Mouse (Mus musculus) ES-E14 (cell line): ENCODE results near the gene Smad5. TPM values are rescaled to one million over a fixed set of nuclear protein-coding genes. Genes with fewer than 3 reads are reported as not detected.

Source experiments
- DNase-seq: peaks from one replicate; pipeline ENCODE4 v3.0.0-alpha.2; 2013; ENCODE audit warnings: low read depth, low spot score
- H3K27ac ChIP-seq: 2 replicates; pipeline ENCODE4 v1.5.1; 2012; ENCODE audit warnings: low read depth, mild to moderate bottlenecking, low read length, moderate library complexity, mixed read lengths; ENCODE audit not compliant: poor library complexity, insufficient read depth, severe bottlenecking
- H3K36me3 ChIP-seq: 2 replicates; pipeline ENCODE4 v1.6.1; 2012; ENCODE audit warnings: mild to moderate bottlenecking, low read length, moderate library complexity, mixed read lengths; ENCODE audit not compliant: control insufficient read depth, poor library complexity, insufficient read depth, severe bottlenecking
- H3K4me1 ChIP-seq, 2 experiments: fragments of 150-350 bp in 1 of 2; sonication (generic) in 1 of 2; 2 replicates each; pipeline ENCODE4 v1.6.1; 2012; ENCODE audit warnings: low read length in 2 of 2, mild to moderate bottlenecking in 1 of 2, mixed read lengths in 1 of 2; ENCODE audit not compliant: control insufficient read depth in 2 of 2, insufficient read depth in 2 of 2, poor library complexity in 1 of 2
- H3K4me3 ChIP-seq, 2 experiments: fragments of 150-350 bp in 1 of 2; sonication (generic) in 1 of 2; 2 replicates each; pipeline ENCODE4 v1.5.1; 2012; ENCODE audit warnings: low read length in 2 of 2, low read depth in 1 of 2, mild to moderate bottlenecking in 1 of 2, mixed read lengths in 1 of 2; ENCODE audit not compliant: insufficient read depth in 1 of 2, poor library complexity in 1 of 2, severe bottlenecking in 1 of 2
- H3K9ac ChIP-seq: 2 replicates; pipeline ENCODE4 v1.6.1; 2012; ENCODE audit warnings: low read depth, mild to moderate bottlenecking, low read length, mixed read lengths; ENCODE audit not compliant: poor library complexity, insufficient read depth, severe bottlenecking
- H3K9me3 ChIP-seq: fragments of 150-350 bp; sonication (generic); 2 replicates; pipeline ENCODE4 v1.6.1; 2012; ENCODE audit warnings: low read depth, mild to moderate bottlenecking, low read length; ENCODE audit not compliant: control insufficient read depth, insufficient read depth
- CHD2 ChIP-seq: IDR thresholded peaks from 2 replicates; pipeline ENCODE4 v1.6.1; 2014; ENCODE audit warnings: mild to moderate bottlenecking, low read depth, low read length, inconsistent platforms
- HCFC1 ChIP-seq: IDR thresholded peaks from 2 replicates; pipeline ENCODE4 v1.6.1; 2012; ENCODE audit warnings: low read length, inconsistent platforms, borderline replicate concordance; ENCODE audit not compliant: insufficient read depth
- MAFK ChIP-seq: IDR thresholded peaks from 2 replicates; pipeline ENCODE4 v1.6.1; 2014; ENCODE audit warnings: mild to moderate bottlenecking, low read depth, low read length, inconsistent platforms; ENCODE audit not compliant: insufficient read depth
- ZC3H11A ChIP-seq: IDR thresholded peaks from 2 replicates; pipeline ENCODE4 v1.6.1; 2012; ENCODE audit warnings: low read depth, mild to moderate bottlenecking, inconsistent platforms, low read length, borderline replicate concordance
- ZNF384 ChIP-seq: IDR thresholded peaks from 2 replicates; pipeline ENCODE4 v1.6.1; 2012; ENCODE audit warnings: low read depth, low read length, inconsistent platforms
- in situ Hi-C, 2 experiments: fragments of 600-800 bp; cut with MboI; formaldehyde crosslinking; loops; one replicate each; pipeline ENCODE4 v1.15.1; 2025; ENCODE audit warnings: low sequenced_read_pairs in 2 of 2, inconsistent platforms in 1 of 2; ENCODE audit not compliant: unreplicated experiment in 2 of 2
- total RNA-seq: library from RNA; depleted of rRNA; stranded (reverse); fragments of 300-350 nt; gene quantifications from 2 replicates; pipeline ENCODE4 v1.2.3, GENCODE M21; 2012

The Smad5 gene
- total RNA-seq, 1 experiment = 14.2 TPM

DNA sequence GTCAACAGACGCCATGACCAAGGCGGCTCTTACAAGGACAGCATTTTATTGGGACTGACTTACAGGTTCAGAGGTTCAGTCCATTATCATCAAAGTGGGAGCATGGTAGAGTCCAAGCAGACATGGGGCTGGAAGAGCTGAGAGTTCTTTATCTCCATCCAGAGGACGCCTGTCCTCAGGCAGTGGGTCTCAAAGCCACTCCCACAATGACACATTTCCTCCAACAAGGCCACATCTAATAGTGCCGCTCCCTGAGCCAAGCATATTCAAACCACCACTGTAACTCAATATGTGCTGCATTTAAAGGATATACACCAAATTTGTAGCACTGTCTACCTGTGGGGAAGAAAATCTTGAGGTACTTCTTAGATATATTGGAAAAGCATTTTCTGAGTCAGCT is 31.8 kb downstream of the Smad5 start:
- DNase-seq = no peak
- peaks cover 14% of the 10 kb centered on the region for H3K36me3 ChIP-seq
- TF ChIP-seq HCFC1 (no peak), ZNF384 (no peak), CHD2 (no peak), MAFK (no peak), ZC3H11A (no peak)

DNA sequence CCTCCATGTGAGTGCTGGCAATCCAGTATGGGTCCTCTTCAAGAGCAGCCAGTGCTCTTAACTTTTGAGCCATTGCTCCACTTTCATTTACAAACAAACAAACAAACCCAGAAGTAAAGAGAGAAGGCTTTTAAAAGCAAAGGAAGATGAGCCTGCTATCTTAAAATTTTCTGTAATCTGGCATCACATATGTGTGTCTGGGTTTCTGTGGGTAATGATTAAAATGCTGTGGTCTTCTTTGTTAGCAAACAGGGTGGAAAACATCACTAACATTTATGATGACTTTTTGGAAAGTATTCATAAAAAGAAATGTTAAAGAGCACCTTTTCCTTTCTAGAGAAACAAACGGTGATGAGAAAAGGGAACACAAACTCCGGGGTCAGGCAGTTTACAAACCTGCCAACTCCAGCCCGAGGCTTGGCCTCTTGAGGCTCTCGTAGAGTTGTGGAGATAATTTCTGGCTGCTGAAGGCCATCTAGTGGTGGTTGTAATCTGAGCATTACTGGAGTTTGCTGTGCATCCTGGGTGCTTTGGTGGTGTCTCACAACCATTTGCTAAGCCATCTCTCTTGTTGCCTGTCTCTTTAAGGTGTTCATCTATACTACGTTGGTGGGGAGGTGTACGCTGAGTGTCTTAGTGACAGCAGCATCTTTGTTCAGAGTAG is 32.5 kb downstream of the Smad5 start:
- no peak for DNase-seq
- Histone ChIP-seq H3K9me3 (no peaks in the 10 kb centered on the region), H3K4me1 (no peaks in the 10 kb centered on the region), H3K36me3 (peaks cover 13% of the 10 kb centered on the region), H3K9ac (no peak overlapping the region), H3K27ac (no peak overlapping the region), H3K4me3 (no peak overlapping the region)
- no peak for TF ChIP-seq CHD2
- no peak for TF ChIP-seq MAFK
- no peak for TF ChIP-seq ZC3H11A
- TF ChIP-seq ZNF384 = no peak
- no peak for TF ChIP-seq HCFC1
- in situ Hi-C loops = no loop called here

More for the DNA sequence above, 31.8 kb downstream of the Smad5 start:
- in situ Hi-C loops = no loop called here
- H3K4me1 ChIP-seq = no peaks in the 10 kb centered on the region
- H3K4me3 ChIP-seq = no peak overlapping the region
- no peak overlapping the region for H3K9ac ChIP-seq
- no peak overlapping the region for H3K27ac ChIP-seq
- H3K9me3 ChIP-seq = no peaks in the 10 kb centered on the region

DNA sequence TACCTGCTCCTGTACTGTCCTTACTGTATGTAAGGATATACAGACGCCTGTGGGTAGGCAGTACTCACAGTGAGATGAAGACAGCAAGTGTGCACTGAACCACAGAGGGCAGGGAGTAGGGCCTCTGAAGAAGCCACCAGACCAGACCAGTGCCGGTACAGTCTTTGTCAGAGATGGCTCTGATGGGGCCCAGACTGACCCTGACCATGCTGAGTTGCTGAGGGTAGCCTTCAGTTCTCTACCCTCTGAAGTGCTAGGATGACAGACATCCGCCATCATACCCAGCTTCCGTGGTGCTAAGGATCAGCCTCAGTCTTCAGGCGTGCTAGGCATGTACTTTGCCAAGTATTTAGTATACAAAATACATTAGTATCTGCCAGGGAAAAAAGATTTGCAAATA is 36.7 kb downstream of the Smad5 start:
- DNase-seq = no peak
- in situ Hi-C loops = no loop called here
- TF ChIP-seq MAFK (no peak), HCFC1 (no peak), CHD2 (no peak), ZC3H11A (no peak), ZNF384 (no peak)

DNA sequence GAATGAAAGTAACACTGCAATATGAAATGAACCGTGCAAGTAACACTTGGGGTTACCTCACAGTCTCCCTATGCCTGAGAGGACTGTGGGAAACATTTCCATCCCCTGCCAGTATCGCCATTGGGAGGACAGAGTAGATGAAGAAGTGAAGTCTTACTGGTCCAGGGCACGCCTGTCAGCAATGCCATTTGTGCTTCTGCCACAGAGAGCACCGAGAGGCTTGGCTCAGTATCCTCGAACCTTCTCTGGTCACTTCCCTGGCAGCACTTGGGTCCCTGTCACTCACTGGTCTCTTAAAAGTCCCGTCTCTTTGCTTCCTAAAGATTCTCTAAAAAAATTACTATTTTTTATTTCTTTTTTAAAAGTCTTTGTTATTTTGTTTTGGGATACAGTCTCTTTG is 37.7 kb downstream of the Smad5 start:
- TF ChIP-seq HCFC1 = no peak
- no peak for TF ChIP-seq CHD2
- TF ChIP-seq ZC3H11A = no peak
- no peak for TF ChIP-seq MAFK
- TF ChIP-seq ZNF384 = no peak
- DNase-seq = no peak
- no peak overlapping the region for H3K27ac ChIP-seq
- in situ Hi-C loops = no loop called here
- peaks cover 10% of the 10 kb centered on the region for H3K36me3 ChIP-seq
- no peaks in the 10 kb centered on the region for H3K4me1 ChIP-seq
- no peaks in the 10 kb centered on the region for H3K9me3 ChIP-seq
- no peak overlapping the region for H3K9ac ChIP-seq
- H3K4me3 ChIP-seq = no peak overlapping the region

More for the DNA sequence above, 36.7 kb downstream of the Smad5 start:
- no peak overlapping the region for H3K9ac ChIP-seq
- H3K36me3 ChIP-seq = peaks cover 10% of the 10 kb centered on the region
- H3K4me1 ChIP-seq = no peaks in the 10 kb centered on the region
- H3K4me3 ChIP-seq = no peak overlapping the region
- no peak overlapping the region for H3K27ac ChIP-seq
- H3K9me3 ChIP-seq = no peaks in the 10 kb centered on the region
